Mouse (Mus musculus) adrenal gland, adult 8-10 months (tissue): ENCODE results near the gene Sorcs2. TPM values are rescaled to one million over a fixed set of nuclear protein-coding genes. Genes with fewer than 3 reads are reported as not detected.
A peak's percentile ranks its signal among the peaks of the same experiment; 100 is the strongest.

Experiments used
- DNase-seq: peaks from one replicate; pipeline ENCODE4 v3.0.0; 2022
- total RNA-seq, 4 experiments: library from RNA; stranded (reverse); gene quantifications; 2 replicates each; pipeline ENCODE4 v1.2.4; 2022

Sorcs2 gene
- total RNA-seq, 4 experiments from 2014 or later = 7.9 to 18.3 (median 12.5) TPM

GRCm38 (mm10) chr5:36358161-36358560 is 39.8 kb downstream of the Sorcs2 start:
- no peak for DNase-seq

GRCm38 (mm10) chr5:36356659-36357058 is 41.3 kb downstream of the Sorcs2 start:
- no peak for DNase-seq

- no peak for DNase-seq
Observed at GRCm38 (mm10) chr5:36355683-36356082, 42.3 kb downstream of the Sorcs2 start.

- DNase-seq = no peak
Observed at GRCm38 (mm10) chr5:36353679-36354078, 44.3 kb downstream of the Sorcs2 start.

- DNase-seq = no peak
Observed at GRCm38 (mm10) chr5:36353194-36353593, 44.7 kb downstream of the Sorcs2 start.

- no peak for DNase-seq
Observed at GRCm38 (mm10) chr5:36346698-36347097, 51.2 kb downstream of the Sorcs2 start.

DNA sequence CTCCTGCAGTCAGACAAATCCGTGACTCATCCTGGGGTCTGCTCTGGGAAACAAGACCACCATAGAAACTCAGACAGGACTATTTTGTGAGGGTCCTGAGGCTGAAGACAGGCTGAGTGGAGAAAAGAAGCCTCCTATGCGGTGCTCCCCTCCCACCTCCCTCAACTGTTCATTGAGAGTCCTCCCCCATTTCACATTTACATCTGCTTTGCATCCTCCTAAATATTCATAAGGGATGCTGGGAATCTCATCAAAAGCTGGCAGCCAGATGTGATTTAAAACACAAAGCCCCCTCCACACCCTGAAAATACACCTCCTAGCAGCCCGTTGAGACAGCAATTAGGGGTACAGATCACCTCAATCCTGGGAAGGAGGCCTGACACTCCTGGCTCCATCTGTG is 58.7 kb downstream of the Sorcs2 start:
- no peak for DNase-seq

DNA sequence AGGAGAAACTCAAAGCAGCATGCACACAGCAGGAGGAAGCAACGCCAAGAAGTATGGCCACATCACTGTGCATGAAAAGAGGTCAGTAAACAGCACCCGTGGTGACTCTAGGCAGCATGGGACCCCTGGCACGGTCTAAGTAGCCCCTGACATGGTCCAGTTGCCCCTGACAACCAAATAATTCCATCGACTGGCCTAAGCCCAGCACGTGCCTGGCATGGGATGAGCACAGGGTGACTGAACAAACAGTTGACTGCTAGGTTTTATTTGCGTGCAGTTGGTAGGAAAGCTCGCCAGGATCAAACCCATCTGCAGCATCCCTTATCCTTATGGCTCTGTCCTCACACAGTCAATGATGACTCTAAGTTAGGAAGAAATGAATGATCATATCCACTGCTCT is 61.7 kb downstream of the Sorcs2 start:
- no peak for DNase-seq

DNA sequence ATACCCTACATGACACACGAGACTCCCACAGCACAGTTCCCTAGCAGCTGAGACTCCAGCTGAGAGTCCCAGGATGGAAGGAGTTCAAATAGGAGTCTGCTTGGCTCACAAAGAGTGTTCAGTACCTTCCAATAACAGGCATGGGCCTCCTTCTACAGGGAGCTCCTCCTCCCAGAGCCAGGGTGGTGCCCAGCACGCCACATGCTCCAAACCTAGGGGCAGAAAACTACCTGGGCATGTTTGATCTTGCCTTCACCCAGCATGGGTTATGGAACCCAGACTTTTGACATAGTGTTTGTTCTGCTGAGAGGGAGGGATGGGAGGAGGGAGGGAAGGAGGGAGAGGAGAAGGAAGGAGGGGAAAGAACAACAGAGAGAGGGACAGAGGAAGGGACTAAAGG is 62.3 kb downstream of the Sorcs2 start:
- DNase-seq = no peak

- no peak for DNase-seq
Observed at GRCm38 (mm10) chr5:36334227-36334626, 63.7 kb downstream of the Sorcs2 start.

DNA sequence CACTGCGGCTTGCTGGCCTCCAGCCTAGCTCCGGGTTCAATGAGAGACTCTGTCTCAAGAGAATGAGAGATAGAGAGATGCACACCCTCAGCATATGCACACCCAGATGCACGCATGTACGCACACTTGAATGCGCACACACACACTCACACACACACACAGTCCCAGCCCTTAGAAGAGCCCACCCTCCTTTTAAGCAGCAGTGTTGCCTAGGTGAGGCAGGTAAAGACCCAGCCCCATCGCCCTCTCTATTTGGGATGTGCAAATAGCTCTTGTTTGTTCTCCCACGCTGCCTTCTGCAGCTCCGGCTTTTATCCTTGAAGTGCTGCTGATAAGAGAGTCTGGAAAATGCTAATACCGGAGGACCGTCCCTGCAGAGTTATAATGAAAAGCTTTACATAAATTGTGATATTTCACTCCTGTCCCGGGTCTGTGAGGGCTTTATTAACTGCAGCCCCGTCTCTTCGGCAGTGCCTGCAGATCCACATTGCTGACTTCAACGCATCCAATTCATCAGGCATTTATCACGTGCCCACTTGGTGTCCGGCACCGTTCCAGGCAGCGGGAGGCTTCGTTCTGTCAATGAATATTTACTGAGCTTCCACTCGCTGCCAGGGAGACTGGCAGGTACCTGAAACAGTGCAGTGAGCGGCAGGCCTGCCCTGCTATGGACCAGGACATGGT is 67.3 kb downstream of the Sorcs2 start:
- DNase-seq = no peak

- DNase-seq = no peak
Observed at GRCm38 (mm10) chr5:36326057-36327010, 71.6 kb downstream of the Sorcs2 start.

GRCm38 (mm10) chr5:36324140-36324572 is 73.8 kb downstream of the Sorcs2 start:
- peak; percentile 6 for DNase-seq

GRCm38 (mm10) chr5:36323526-36323925 is 74.4 kb downstream of the Sorcs2 start:
- DNase-seq = peak; percentile 56

GRCm38 (mm10) chr5:36321581-36321980 is 76.4 kb downstream of the Sorcs2 start:
- DNase-seq = peak; percentile 25

- DNase-seq = no peak
Observed at GRCm38 (mm10) chr5:36320667-36321066, 77.3 kb downstream of the Sorcs2 start.

DNA sequence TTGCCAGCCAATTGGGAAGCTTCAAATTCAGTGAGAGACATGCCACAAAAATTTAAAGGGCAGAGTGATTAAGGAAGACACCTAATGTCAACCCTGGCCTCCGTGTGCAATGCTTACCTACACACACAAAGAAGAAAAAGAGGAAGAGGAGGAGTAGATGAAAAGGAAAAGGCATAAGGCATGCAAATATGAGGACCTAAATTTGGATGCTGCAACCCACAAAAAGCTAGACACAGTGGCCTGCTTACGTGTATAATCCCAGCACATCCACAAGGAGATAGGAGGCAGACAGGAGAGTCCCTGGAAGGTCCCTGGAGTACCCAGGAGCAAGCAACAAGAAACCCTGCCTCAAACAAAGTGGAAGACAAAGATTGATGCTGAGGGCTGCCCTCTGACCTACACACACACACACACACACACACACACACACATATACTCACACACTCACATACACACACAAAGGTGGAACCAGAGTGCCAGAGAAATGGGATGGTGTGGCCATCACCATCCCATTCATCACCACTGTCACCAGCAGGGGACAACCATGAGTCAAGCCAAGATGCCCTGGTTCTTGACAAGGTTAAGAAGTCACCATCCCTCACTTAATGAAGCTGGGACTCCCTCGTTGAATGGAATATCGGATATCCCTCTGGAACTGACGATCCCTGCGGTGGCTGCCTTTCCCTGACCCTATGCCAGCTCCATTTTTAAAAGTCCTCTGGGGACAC is 80.1 kb downstream of the Sorcs2 start:
- DNase-seq = no peak

GRCm38 (mm10) chr5:36315106-36315505 is 82.8 kb downstream of the Sorcs2 start:
- no peak for DNase-seq

DNA sequence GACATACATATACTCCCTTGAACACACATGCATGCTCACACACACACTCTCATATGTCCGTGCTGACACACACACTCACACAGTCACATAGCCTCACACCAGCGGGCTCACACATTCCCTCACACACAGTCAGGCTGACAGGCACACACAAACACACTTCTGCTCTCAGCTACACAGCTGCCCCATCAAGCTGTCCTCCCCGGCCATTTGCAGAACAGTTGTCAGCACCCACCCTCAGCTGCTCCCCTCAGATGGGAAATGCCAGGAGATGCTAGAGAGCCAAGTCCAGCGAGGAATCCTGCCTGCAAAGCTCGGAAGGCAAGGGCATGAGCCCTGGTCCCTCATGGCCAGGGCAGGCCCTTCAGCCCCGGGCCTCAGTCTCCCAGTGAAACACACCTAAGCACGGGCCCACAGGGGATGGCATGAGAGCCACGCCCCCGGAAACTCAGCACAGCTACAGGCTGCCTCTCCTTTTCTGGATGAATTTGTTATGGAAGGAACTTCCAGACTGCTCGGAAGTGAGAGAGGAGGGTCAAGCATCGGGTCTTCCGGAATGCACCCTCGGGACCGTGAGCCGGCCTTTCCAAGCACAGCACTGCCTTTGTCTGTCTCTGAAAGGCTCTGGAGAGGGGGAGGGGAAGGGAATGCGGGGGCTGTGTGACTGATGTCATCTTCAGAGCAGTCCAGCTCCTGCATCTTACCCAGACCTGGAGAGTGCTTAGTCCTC is 84.4 kb downstream of the Sorcs2 start:
- peak; percentile 20 for DNase-seq

- peak; percentile 39 for DNase-seq
Observed at GRCm38 (mm10) chr5:36312926-36313325, 85.0 kb downstream of the Sorcs2 start.

GRCm38 (mm10) chr5:36304299-36304980 is 93.5 kb downstream of the Sorcs2 start:
- DNase-seq = no peak

DNA sequence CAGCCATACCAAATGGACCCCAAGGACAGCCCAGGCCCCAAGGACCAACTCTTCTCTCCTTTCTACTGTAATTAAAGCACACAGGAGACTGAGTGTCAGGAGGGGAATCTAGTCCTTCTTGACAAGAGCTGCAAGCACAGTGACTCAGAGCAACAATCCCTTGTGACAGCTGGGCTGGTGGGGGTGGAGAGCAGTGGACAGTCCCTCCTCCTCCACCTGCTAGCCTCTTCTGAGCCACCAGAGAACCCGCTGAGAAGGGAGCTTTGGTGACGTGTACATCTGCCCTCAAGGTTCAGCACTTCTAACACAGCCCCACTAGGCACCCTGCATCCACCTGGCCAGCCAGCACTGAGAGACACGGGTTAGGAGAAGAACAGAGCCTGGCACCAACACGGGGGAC is 96.8 kb downstream of the Sorcs2 start:
- no peak for DNase-seq
